Mouse (Mus musculus) thymus, postnatal 0 days (tissue): Measurements from ENCODE around the gene Cldn5. TPM values are rescaled to one million over a fixed set of nuclear protein-coding genes. Genes with fewer than 3 reads are reported as not detected.

Experiments used
- DNase-seq: peaks from one replicate; pipeline ENCODE4 v3.0.0-alpha.2; 2015; ENCODE audit warnings: low spot score
- polyA plus RNA-seq: library from polyadenylated mRNA; unstranded; fragments of >200 nt; fragmentation: Nextera tagmentation; extraction: Ambion mirVana; gene quantifications from 2 replicates; pipeline ENCODE4 v1.2.1, GENCODE M21; 2015

The Cldn5 gene
- polyA plus RNA-seq, result 15.4 and 23.6 TPM in 2 replicates

GRCm38 (mm10) chr16:18776556-18777100 is at the start of gene Cldn5:
Cldn5 (plus strand) TSS chr16:18776847.
- DNase-seq, result no peak

- peak; percentile 45 for DNase-seq
Measured at GRCm38 (mm10) chr16:18727536-18728499, 48.8 kb upstream of the Cldn5 start.

- DNase-seq, result no peak
Measured at GRCm38 (mm10) chr16:18729185-18729584, 47.5 kb upstream of the Cldn5 start.

GRCm38 (mm10) chr16:18730640-18731039 is 46.0 kb upstream of the Cldn5 start:
- no peak for DNase-seq

- DNase-seq, result no peak
Measured at GRCm38 (mm10) chr16:18733100-18733956, 43.3 kb upstream of the Cldn5 start.

GRCm38 (mm10) chr16:18738303-18738702 is 38.3 kb upstream of the Cldn5 start:
- no peak for DNase-seq

- no peak for DNase-seq
Measured at GRCm38 (mm10) chr16:18746268-18747122, 30.2 kb upstream of the Cldn5 start.

- DNase-seq, result no peak
Measured at GRCm38 (mm10) chr16:18751101-18751500, 25.5 kb upstream of the Cldn5 start.

GRCm38 (mm10) chr16:18751885-18752499 is 24.7 kb upstream of the Cldn5 start:
- no peak for DNase-seq

- DNase-seq, result no peak
Measured at GRCm38 (mm10) chr16:18761734-18762133, 14.9 kb upstream of the Cldn5 start.

- no peak for DNase-seq
Measured at GRCm38 (mm10) chr16:18762960-18763359, 13.7 kb upstream of the Cldn5 start.

- DNase-seq, result no peak
Measured at GRCm38 (mm10) chr16:18766390-18766789, 10.3 kb upstream of the Cldn5 start.

- no peak for DNase-seq
Measured at GRCm38 (mm10) chr16:18769501-18769900, 7.1 kb upstream of the Cldn5 start.

- no peak for DNase-seq
Measured at GRCm38 (mm10) chr16:18773936-18774335, 2.7 kb upstream of the Cldn5 start.

- DNase-seq, result no peak
Measured at GRCm38 (mm10) chr16:18775621-18776555, 759 bp upstream of the Cldn5 start.

GRCm38 (mm10) chr16:18777101-18778080 is 744 bp downstream of the Cldn5 start:
- no peak for DNase-seq

- DNase-seq, result no peak
Measured at GRCm38 (mm10) chr16:18778461-18778860, 1.8 kb downstream of the Cldn5 start.

- no peak for DNase-seq
Measured at GRCm38 (mm10) chr16:18781810-18782209, 5.2 kb downstream of the Cldn5 start.
